Mouse (Mus musculus): ENCODE measurements at regions not wholly inside any gene's neighbourhood (a gene's known extent, or its start where the extent isn't known, plus 50 kb on each side); places are given as distances from the start of the nearest gene placed in this dataset.

GRCm38 (mm10) chr15:52964403-52964802 is 920.3 kb upstream of the Gm7489 start:
- Histone ChIP-seq H3K27ac (ENCODE audit: control insufficient read depth, low read depth, low read length) (no peak overlapping the region), H3K36me3 (ENCODE audit: control insufficient read depth in 1 of 2, insufficient read depth in 2 of 2, low read length in 2 of 2) (no peaks in the 10 kb centered on the region; a peak in 1 of 4 replicates), H3K79me2 (ENCODE audit: control insufficient read depth, insufficient read depth, low read length, poor library complexity) (no peaks in the 10 kb centered on the region), H3K4me1 (ENCODE audit: control insufficient read depth in 1 of 2, insufficient read depth in 2 of 2, low read length in 2 of 2) (no peaks in the 10 kb centered on the region), H3K27me3 (ENCODE audit: control insufficient read depth in 1 of 2, insufficient read depth in 2 of 2, low read length in 2 of 2) (no peaks in the 10 kb centered on the region), H3K9me3 (replicated peaks; ENCODE audit: insufficient read depth, low read length) (no peaks in the 10 kb centered on the region), H3K9ac (ENCODE audit: control insufficient read depth, low read depth, low read length, poor library complexity, severe bottlenecking) (no peak overlapping the region), H3K4me3 (ENCODE audit: control insufficient read depth in 1 of 2, insufficient read depth in 1 of 2, low read depth in 2 of 2, low read length in 2 of 2) (no peak overlapping the region)
- TF ChIP-seq NELFE (IDR thresholded peaks at IDR 0.05; ENCODE audit: low read depth, low read length) (no peak), TCF12 (IDR thresholded peaks at IDR 0.05; ENCODE audit: low read depth, low read length) (no peak), CHD1 (IDR thresholded peaks at IDR 0.05; ENCODE audit: low read depth, low read length) (no peak), MAX (IDR thresholded peaks at IDR 0.05; ENCODE audit: low read length) (no peak), MYB (IDR thresholded peaks at IDR 0.05; ENCODE audit: low read depth, low read length) (no peak), TBP (IDR thresholded peaks at IDR 0.05; ENCODE audit: low read depth, low read length) (no peak), NRF1 (IDR thresholded peaks at IDR 0.05; ENCODE audit: insufficient read depth, low read depth, low read length, poor library complexity, severe bottlenecking) (no peak), ELF1 (IDR thresholded peaks at IDR 0.05; ENCODE audit: low read depth, low read length) (no peak), MEF2A (IDR thresholded peaks at IDR 0.05; ENCODE audit: extremely low read depth, insufficient replicate concordance, low read depth, low read length, poor library complexity, severe bottlenecking) (no peak), SIN3A (IDR thresholded peaks at IDR 0.05; ENCODE audit: low read length) (no peak), EP300 (IDR thresholded peaks at IDR 0.05; ENCODE audit: low read depth in 1 of 2, low read length in 2 of 2) (no peak), GABPA (IDR thresholded peaks at IDR 0.05; ENCODE audit: low read depth, low read length) (no peak), UBTF (IDR thresholded peaks at IDR 0.05; ENCODE audit: borderline replicate concordance, insufficient read depth, low read depth, low read length) (no peak), ZMIZ1 (IDR thresholded peaks at IDR 0.05; ENCODE audit: low read depth, low read length) (no peak), POLR2AphosphoS5 (IDR thresholded peaks at IDR 0.05; ENCODE audit: borderline replicate concordance, low read depth, low read length) (no peak), MXI1 (IDR thresholded peaks at IDR 0.05; ENCODE audit: low read depth, low read length) (no peak), E2F4 (IDR thresholded peaks at IDR 0.05; ENCODE audit: borderline replicate concordance, low read depth, low read length) (no peak), CHD2 (IDR thresholded peaks at IDR 0.05; ENCODE audit: low read length) (no peak), KAT2A (conservative IDR thresholded peaks at IDR 0.05; ENCODE audit: low read depth, low read length) (no peak), USF2 (IDR thresholded peaks at IDR 0.05; ENCODE audit: borderline replicate concordance in 1 of 2, insufficient read depth in 1 of 2, low read depth in 1 of 2, low read length in 2 of 2) (no peak)
- no peak for DNase-seq (ENCODE audit: low read depth, low spot score)

GRCm38 (mm10) chr15:52967801-52968235 is 916.9 kb upstream of the Gm7489 start:
- TF ChIP-seq ETS1 (IDR thresholded peaks at IDR 0.05; ENCODE audit: low read depth, low read length) (peak; percentile 75), UBTF (IDR thresholded peaks at IDR 0.05; ENCODE audit: borderline replicate concordance, insufficient read depth, low read depth, low read length) (no peak), EP300 (IDR thresholded peaks at IDR 0.05; ENCODE audit: low read depth in 1 of 2, low read length in 2 of 2) (peak in 1 of 2 experiments; percentile 4; a peak in 1 of 4 replicates)
- no peak overlapping the region for H3K9ac ChIP-seq (ENCODE audit: control insufficient read depth, low read depth, low read length, poor library complexity, severe bottlenecking)
- no peak overlapping the region for H3K4me3 ChIP-seq (ENCODE audit: control insufficient read depth in 1 of 2, insufficient read depth in 1 of 2, low read depth in 2 of 2, low read length in 2 of 2)
- no peaks in the 10 kb centered on the region for H3K27me3 ChIP-seq (ENCODE audit: control insufficient read depth in 1 of 2, insufficient read depth in 2 of 2, low read length in 2 of 2)
- H3K27ac ChIP-seq (ENCODE audit: control insufficient read depth, low read depth, low read length) = no peak overlapping the region
- no peak for DNase-seq (ENCODE audit: low read depth, low spot score)
- H3K9me3 ChIP-seq (replicated peaks; ENCODE audit: insufficient read depth, low read length) = no peaks in the 10 kb centered on the region
- H3K79me2 ChIP-seq (ENCODE audit: control insufficient read depth, insufficient read depth, low read length, poor library complexity) = no peaks in the 10 kb centered on the region
- no peaks in the 10 kb centered on the region for H3K4me1 ChIP-seq (ENCODE audit: control insufficient read depth in 1 of 2, insufficient read depth in 2 of 2, low read length in 2 of 2)
- no peaks in the 10 kb centered on the region; a peak in 1 of 4 replicates for H3K36me3 ChIP-seq (ENCODE audit: control insufficient read depth in 1 of 2, insufficient read depth in 2 of 2, low read length in 2 of 2)

All from MEL (cell line).